Mouse (Mus musculus) left cerebral cortex, postnatal 4 days (tissue): ENCODE data around the gene Afdn. TPM values are rescaled to one million over a fixed set of nuclear protein-coding genes. Genes with fewer than 3 reads are reported as not detected.

Experiments used
- DNase-seq: peaks from one replicate; pipeline ENCODE4 v3.0.0-alpha.2; 2022
- intact Hi-C: fragments of 180-260 bp; cut with DNase I; formaldehyde crosslinking; loops from one replicate; pipeline ENCODE4 v1.15.1; 2025
- total RNA-seq, 2 experiments: library from RNA; stranded (reverse); gene quantifications; 2 replicates each; pipeline ENCODE4 v1.2.3; 2021

Gene Afdn
- total RNA-seq, 2 experiments from 2014 or later = 182 to 185 TPM

DNA sequence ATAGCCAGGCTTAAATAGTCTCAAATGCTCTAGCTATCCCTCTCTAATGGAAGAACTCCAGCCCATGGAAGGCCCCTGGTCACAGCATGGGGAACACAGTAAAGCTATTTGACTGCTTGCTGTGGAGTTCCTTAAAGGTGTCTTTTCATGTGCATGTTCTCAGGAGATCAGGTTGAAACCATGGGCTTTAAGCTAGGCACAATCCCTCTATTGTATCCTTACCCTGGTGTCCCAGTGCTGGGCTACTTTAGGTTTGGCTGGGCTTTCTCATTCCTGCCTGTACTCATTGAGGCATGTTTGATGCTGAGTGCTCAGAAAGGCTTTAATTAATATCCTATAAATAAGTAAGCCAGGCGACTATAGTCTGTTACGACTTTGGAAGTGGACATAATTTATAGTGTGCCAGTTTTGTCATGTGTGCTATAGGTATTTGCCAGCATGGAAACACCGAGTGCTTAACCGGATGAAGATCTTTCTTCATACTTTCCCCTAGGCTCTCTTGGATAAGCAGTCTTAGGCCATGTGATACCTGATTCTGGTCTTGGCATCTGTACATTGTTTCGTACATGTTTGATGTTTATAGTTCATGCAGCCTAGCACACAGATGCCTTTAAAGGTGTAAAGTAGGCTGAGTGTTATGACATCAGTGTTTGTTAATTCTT, 96.2 kb downstream of the Afdn start:
- intact Hi-C loops = no loop called here
- DNase-seq = no peak

- peak; percentile 80 for DNase-seq
- intact Hi-C loops = no loop called here
These were observed 105.0 kb downstream of the Afdn start for GRCm38 (mm10) chr17:13865340-13865739.

DNA sequence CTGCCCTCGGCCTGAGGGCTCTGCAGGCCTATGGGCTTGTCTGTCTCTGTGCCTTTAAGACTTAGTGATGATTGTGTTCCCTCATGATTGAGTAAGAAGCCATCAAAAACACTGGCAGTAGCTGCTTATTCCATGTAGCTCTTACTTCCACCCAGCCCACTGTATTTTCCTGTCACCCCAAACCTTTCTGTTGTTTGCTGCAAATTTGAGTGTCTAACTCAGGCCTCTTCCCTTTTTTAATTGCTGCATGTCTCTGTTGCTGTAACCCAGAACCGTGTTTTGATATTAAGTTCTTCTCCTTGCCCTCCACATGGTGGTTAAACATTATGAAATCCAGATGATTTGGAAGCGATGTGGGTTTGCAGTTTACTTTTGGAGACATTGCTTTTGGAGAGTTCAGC, 106.6 kb downstream of the Afdn start:
- DNase-seq = no peak
- intact Hi-C loops = no loop called here

DNA sequence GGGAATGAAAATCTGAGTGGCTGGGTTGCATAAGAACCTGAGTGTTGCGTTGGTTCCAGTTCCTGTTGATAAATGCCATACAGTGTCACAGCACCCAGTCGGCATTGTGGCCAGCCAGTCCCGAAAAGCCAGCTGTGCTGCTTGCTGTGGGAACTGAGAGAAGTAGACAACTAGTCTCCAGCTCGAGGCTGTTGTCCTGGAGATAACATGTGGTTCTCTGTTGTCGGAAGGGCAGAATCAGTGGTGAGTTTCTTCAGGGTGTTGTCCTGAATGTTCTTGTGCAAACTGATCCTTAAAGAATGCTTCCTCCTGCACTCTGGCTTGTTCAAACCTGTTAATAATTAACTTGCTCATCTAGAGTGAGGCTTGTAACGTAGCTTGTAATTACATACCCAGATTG, 107.1 kb downstream of the Afdn start:
- DNase-seq = no peak

DNA sequence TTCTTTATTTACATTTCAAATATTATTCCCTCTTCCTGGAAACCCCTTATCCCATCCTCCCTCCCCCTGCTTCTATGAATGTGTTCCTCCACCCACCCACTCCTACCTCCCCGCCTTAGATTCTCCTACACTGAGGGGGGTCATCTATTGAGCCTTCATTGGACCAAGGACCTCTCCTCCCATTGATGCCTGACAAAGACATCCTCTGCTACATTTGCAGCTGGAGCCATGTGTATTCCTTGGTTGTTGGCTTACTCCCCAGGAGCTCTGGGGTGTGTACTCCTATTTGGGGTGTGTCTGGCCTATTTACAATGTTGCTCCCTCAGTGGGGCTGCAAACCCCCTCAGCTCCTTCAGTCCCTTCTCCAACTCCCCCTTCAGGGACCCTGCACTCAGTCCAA, 109.9 kb downstream of the Afdn start:
- intact Hi-C loops = no loop called here
- DNase-seq = no peak

More for the DNA sequence above, 107.1 kb downstream of the Afdn start:
- intact Hi-C loops = no loop called here

DNA sequence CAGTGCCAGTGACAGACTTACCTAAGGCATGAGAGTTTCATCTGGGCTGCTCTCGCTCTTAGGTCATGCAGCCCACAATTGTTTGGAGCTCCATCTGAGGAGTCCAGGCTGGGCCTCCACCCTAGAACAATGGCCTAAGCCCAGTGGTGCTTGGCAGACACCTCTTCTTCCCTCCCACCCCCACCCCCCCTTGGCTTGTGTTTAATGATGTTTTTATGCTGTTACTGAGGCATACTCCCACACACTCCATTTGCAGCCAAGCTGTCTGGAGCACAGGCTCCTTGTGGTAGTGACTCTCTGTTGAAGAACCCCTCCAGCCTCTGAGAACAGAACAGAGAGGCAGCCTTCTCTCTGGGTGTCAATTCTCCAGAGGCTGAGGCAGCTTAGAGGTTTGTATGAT, 113.9 kb downstream of the Afdn start:
- no peak for DNase-seq
- intact Hi-C loops = no loop called here

GRCm38 (mm10) chr17:13877460-13877859, 117.1 kb downstream of the Afdn start:
- no peak for DNase-seq
- intact Hi-C loops = no loop called here

DNA sequence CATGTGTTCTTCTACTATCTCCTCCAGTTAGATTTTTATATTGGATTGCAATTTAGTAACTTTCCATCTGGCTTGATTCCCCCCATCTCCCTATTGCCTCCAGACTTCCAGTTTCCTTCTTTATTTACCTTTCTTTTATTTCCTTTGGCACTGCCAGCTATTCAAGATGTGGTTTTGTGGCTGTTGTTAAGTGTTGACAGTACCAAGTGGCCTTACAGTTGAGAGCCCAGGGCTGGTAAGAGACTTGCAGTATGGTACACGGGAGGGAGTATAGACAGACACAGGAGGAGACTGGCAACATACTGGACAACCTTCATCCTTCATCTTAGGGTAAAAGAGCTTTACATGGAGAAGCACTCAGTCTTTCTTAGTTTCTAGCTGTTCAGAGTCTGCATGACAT, 119.4 kb downstream of the Afdn start:
- DNase-seq = no peak
- intact Hi-C loops = no loop called here

- no peak for DNase-seq
- intact Hi-C loops = no loop called here
These were observed 123.2 kb downstream of the Afdn start for GRCm38 (mm10) chr17:13883540-13883939.

- DNase-seq = no peak
These were observed 129.6 kb downstream of the Afdn start for GRCm38 (mm10) chr17:13889818-13890434.

DNA sequence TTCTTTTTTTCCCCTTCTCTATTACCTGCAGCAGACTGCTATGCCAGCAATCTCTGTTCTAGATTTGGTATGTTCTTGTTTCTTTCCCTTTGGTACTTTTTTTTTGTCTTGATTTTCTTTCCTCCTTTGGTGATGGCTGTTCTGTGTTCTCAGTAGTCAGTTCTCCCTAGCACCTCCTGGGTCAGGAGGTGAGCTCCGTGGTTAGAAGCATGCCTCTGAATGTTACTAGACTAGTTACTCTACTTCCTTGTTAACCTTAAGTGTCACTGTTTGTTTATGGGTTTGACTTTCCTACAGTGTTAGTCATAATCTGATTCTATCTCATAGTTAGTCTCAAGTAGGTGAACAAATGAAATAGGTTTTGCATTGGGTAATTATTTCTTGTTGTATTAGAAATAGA, 130.6 kb downstream of the Afdn start:
- intact Hi-C loops = no loop called here
- DNase-seq = no peak

More at GRCm38 (mm10) chr17:13889818-13890434, 129.6 kb downstream of the Afdn start:
- intact Hi-C loops = no loop called here

DNA sequence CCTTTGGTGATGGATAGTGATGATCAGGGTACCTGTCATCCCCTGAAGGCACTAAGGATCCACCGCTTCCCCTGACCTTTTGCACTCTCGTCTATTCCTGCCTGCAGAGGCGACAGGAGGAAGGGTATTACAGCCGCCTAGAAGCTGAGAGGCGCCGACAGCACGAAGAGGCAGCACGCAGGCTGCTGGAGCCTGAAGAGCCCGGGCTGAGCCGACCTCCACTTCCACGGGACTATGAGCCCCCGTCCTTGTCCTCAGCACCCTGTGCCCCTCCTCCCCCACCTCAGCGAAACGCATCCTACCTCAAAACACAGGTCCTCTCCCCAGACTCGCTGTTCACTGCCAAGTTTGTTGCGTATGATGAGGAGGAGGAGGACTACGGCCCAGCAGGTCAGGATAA, 138.5 kb downstream of the Afdn start:
- no peak for DNase-seq
- intact Hi-C loops = no loop called here

GRCm38 (mm10) chr17:13899241-13899640, 138.9 kb downstream of the Afdn start:
- no peak for DNase-seq
- intact Hi-C loops = no loop called here

DNA sequence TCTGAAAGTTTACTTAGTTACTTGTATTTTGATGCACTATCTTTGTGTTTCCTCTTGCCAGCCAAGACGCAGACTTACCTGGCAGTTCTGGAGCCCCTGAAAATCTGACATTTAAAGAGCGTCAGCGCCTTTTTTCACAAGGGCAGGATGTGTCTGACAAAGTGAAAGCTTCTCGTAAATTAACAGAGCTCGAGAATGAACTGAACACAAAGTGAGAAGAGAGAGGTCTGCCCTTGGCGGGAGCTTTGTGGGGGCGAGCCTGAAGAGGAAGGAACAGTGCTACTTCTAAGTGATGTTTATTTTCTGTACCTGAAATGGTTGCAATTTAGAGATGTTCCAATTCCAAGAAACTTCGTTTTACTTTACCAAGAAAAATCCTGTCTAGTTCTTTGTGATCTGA, 143.5 kb downstream of the Afdn start:
- intact Hi-C loops = no loop called here
- DNase-seq = no peak

DNA sequence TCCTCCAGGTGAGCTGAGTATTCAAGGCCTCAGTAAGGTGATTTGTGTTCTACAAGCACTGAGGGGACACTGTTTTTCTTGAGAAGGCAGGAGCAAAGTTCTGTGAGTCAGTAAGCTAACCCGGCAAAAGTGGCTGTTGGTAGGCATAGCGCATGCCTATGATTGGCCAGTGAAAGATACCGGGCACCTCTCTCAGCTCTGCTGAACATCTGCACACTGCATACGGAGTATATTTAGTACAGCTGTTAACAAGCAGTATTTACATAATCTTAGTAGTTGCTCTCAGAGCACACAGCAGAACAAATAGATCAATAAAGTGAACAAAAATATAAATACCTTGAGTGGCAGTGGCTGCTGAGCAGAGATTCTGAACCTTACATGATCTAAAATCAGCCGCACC, 146.7 kb downstream of the Afdn start:
- intact Hi-C loops = no loop called here
- no peak for DNase-seq

DNA sequence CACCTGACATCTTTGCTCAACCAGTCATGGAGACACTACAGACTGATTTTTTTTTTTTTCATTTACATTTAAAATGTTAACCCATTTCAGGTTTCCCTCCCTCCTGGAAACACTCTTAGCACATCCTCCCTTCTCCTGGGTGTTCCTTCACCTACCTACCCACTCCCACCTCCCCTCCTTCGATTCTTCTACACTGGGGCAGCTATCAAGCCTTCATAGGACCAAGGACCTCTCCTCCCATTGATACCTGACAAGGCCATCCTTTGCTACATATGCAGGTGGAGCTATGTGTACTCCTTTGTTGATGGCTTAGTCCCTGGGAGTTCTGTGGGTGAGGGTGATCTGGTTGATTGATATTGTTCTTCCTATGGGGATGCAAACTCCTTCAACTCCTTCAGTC, 147.3 kb downstream of the Afdn start:
- intact Hi-C loops = no loop called here
- DNase-seq = no peak

- no peak for DNase-seq
- intact Hi-C loops = no loop called here
These were observed 153.6 kb downstream of the Afdn start for GRCm38 (mm10) chr17:13913951-13914350.

DNA sequence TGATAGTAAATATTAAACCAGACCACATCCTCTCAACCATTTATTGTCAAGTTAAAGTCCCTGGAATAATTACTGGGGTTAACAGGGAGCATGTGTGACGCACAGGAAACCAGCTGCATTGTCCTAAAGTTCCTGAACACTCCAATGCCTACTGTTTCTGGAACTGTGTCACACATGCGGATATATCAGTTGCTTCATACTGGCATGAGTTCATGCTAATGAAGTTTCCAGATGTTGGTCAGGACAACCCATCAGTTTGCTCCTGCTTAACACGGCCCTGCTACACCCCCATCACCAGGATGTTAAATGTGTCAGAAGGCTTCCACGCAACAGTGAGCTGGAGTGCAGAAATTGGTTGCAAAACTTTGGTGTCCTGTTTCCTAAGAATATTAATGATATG, 154.2 kb downstream of the Afdn start:
- intact Hi-C loops = no loop called here
- DNase-seq = no peak

DNA sequence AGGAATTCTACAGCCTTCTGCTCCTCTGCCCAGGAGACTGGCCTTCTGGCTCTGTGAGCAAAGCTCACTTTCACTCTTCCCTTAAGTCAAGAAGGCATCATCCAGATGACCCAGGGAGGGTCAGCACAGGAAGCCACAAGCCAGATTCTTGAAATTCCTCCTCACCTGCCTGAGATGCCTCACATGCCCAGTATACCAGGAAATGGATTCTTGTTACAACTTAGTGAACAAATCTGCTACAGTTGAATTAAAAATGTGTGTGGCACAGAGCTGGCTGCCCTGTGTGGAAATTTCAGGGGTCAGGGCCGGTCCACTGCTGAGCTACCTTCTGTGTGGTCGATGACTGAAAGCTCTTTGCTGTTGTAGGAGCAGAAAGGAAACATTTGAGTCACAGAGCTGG, 160.4 kb downstream of the Afdn start:
- intact Hi-C loops = no loop called here

GRCm38 (mm10) chr17:13923418-13923817, 163.1 kb downstream of the Afdn start:
- DNase-seq = peak; percentile 39
- intact Hi-C loops = no loop called here

More for the DNA sequence above, 160.4 kb downstream of the Afdn start:
- no peak for DNase-seq

GRCm38 (mm10) chr17:13924588-13924987, 164.2 kb downstream of the Afdn start:
- intact Hi-C loops = no loop called here
- no peak for DNase-seq

DNA sequence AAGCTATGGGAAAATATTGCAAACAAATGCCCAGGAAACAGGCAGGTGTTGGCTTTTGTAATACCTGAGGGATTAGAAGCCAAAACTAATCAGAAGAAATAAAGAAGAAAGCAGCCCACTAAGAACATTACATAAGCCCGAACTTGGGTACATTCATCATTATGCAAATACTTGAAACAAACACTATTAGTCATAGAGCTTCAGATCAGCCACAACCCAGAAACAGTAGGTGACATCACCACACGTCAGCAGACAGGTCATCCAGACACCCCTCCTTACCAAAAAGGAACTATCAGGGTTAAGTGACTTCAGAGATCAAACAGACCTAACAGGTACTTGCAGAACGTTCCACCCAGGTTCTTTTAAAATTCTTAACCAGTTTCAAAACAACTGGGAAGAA, 165.6 kb downstream of the Afdn start:
- no peak for DNase-seq

GRCm38 (mm10) chr17:13930421-13930820, 170.1 kb downstream of the Afdn start:
- intact Hi-C loops = no loop called here
- DNase-seq = no peak

More for the DNA sequence above, 165.6 kb downstream of the Afdn start:
- intact Hi-C loops = no loop called here
